Mouse (Mus musculus) liver, embryonic 13.5 days (tissue): ENCODE data around the gene Rpl21. TPM values are rescaled to one million over a fixed set of nuclear protein-coding genes. Genes with fewer than 3 reads are reported as not detected.
A peak's percentile ranks its signal among the peaks of the same experiment; 100 is the strongest.

ENCODE experiments used
- ATAC-seq: fragments of 200-750 bp; cut with Nextera tagmentation; 2 replicates; pipeline ENCODE4 v1.8.0; 2017; ENCODE audit warnings: low read depth, mild to moderate bottlenecking, moderate number of reproducible peaks, moderate library complexity
- DNase-seq: peaks from one replicate; pipeline ENCODE4 v3.0.0; 2022
- H3K27ac ChIP-seq: fragments of 300-500 bp; sonication (generic); 2 replicates; pipeline ENCODE4 v1.5.1; 2015; ENCODE audit warnings: moderate library complexity, mild to moderate bottlenecking, inconsistent platforms
- H3K27me3 ChIP-seq: fragments of 300-500 bp; sonication (generic); 2 replicates; pipeline ENCODE4 v1.6.1; 2015; ENCODE audit warnings: mild to moderate bottlenecking, inconsistent platforms
- H3K36me3 ChIP-seq: fragments of 300-500 bp; sonication (generic); 2 replicates; pipeline ENCODE4 v1.6.1; 2015; ENCODE audit warnings: mild to moderate bottlenecking, inconsistent platforms
- H3K4me1 ChIP-seq: fragments of 300-500 bp; sonication (generic); replicated peaks from 2 replicates; pipeline ENCODE4 v1.6.1; 2015; ENCODE audit warnings: inconsistent platforms
- H3K4me2 ChIP-seq: fragments of 300-500 bp; sonication (generic); 2 replicates; pipeline ENCODE4 v1.6.1; 2015; ENCODE audit warnings: inconsistent platforms, mild to moderate bottlenecking, moderate library complexity
- H3K4me3 ChIP-seq: fragments of 300-500 bp; sonication (generic); replicated peaks from 2 replicates; pipeline ENCODE4 v1.5.1; 2015; ENCODE audit warnings: mild to moderate bottlenecking, inconsistent platforms
- H3K9ac ChIP-seq: fragments of 300-500 bp; sonication (generic); 2 replicates; pipeline ENCODE4 v1.6.1; 2015; ENCODE audit warnings: mild to moderate bottlenecking, inconsistent platforms
- H3K9me3 ChIP-seq: fragments of 300-500 bp; sonication (generic); replicated peaks from 2 replicates; pipeline ENCODE4 v1.6.1; 2016; ENCODE audit warnings: inconsistent platforms
- WGBS: fragments of 180-500 bp; shearing (Covaris S2); methylation state at CpG from one replicate; pipeline ENCODE4 v1.1.7; 2015; ENCODE audit not compliant: insufficient replicate concordance; 5-methylcytosine and 5-hydroxymethylcytosine counted together
- polyA plus RNA-seq: library from polyadenylated mRNA; unstranded; fragments of >200 nt; fragmentation: Nextera tagmentation; extraction: Ambion mirVana; gene quantifications from 2 replicates; pipeline ENCODE4 v1.2.1, GENCODE M21; 2015

Gene Rpl21
- polyA plus RNA-seq, 1 experiment from 2014 or later: 460 TPM

- no peak overlapping the region for H3K27ac ChIP-seq
- DNase-seq (no peak), ATAC-seq (no peak)
- no peak overlapping the region for H3K4me2 ChIP-seq
- H3K9ac ChIP-seq: no peak overlapping the region
- H3K36me3 ChIP-seq: no peaks in the 10 kb centered on the region
- no peak overlapping the region for H3K4me3 ChIP-seq
- 72% methylated on average over 4 of the region's 4 CpGs for WGBS
- H3K9me3 ChIP-seq: no peaks in the 10 kb centered on the region
- peaks cover 42% of the 10 kb centered on the region for H3K27me3 ChIP-seq
- peaks cover 18% of the 10 kb centered on the region for H3K4me1 ChIP-seq
Observed at GRCm38 (mm10) chr5:146848936-146849582, 16.4 kb downstream of the Rpl21 start.

DNA sequence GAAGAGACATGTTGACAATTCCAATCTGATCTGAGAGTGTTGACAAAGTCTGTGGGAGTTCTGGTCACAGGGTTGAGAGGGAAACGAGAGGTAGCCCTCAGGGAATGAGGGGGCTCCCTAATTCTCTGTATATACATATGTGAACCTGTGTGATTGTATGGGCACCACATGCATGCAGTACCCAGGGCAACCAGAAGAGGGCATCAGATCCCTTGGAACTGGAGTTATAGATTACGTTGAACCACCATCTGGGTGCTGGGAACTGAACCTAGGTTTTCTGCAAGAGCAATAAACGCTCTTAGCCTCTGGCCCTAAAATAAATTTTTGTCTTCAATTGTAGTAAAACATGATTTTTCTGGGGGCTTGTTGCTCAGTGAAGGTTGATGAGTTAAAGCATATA lies 23.4 kb downstream of the Rpl21 start:
- no peak for ATAC-seq
- no peaks in the 10 kb centered on the region for H3K36me3 ChIP-seq
- H3K4me3 ChIP-seq: no peak overlapping the region
- H3K9me3 ChIP-seq: peaks cover 6% of the 10 kb centered on the region; the same call in 1 of the 2 replicates
- no peak overlapping the region for H3K4me2 ChIP-seq
- H3K27ac ChIP-seq: no peak overlapping the region
- peaks cover 7% of the 10 kb centered on the region for H3K4me1 ChIP-seq
- H3K27me3 ChIP-seq: peaks cover 9% of the 10 kb centered on the region
- 71% methylated on average over 3 of the region's 3 CpGs for WGBS
- H3K9ac ChIP-seq: no peak overlapping the region
- no peak for DNase-seq

DNA sequence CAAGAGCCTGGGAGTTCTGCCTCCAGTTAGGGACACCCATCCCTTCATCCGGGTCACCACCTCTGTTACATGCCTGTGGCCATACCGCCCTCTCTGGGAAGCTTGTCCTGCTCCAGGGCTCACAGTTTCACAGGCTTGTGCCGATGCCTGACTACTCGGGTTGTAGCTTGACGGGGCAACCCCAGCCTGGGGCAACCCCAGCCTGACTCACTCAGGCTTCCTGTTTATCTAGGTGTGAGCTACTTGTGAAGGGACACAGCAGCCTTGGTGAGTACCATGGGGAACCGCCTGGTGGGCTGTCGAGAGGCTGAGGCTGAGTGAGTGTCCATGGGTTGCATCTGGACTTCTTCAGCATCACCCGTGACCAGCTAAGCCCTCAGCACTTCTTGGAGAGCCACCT lies 24.9 kb downstream of the Rpl21 start:
- Histone ChIP-seq H3K4me3 (no peak overlapping the region), H3K36me3 (no peaks in the 10 kb centered on the region), H3K27ac (no peak overlapping the region), H3K9ac (no peak overlapping the region), H3K4me2 (no peak overlapping the region), H3K9me3 (peaks cover 6% of the 10 kb centered on the region; the same call in 1 of the 2 replicates), H3K4me1 (peaks cover 7% of the 10 kb centered on the region), H3K27me3 (0 out of 2 replicates have a peak, but pooled peaks cover 3% of the 10 kb centered on the region)
- DNase-seq (no peak), ATAC-seq (no peak)
- 57% methylated on average over 8 of the region's 8 CpGs for WGBS

- 78% methylated on average over 9 of the region's 9 CpGs for WGBS
- Histone ChIP-seq H3K9ac (no peak overlapping the region), H3K4me2 (no peak overlapping the region), H3K9me3 (peaks cover 6% of the 10 kb centered on the region; the same call in 1 of the 2 replicates), H3K4me3 (no peak overlapping the region), H3K27me3 (no peaks in the 10 kb centered on the region), H3K4me1 (peaks cover 7% of the 10 kb centered on the region), H3K36me3 (no peaks in the 10 kb centered on the region), H3K27ac (no peak overlapping the region)
- ATAC-seq (no peak), DNase-seq (no peak)
Observed at GRCm38 (mm10) chr5:146858772-146859171, 26.1 kb downstream of the Rpl21 start.

GRCm38 (mm10) chr5:146859246-146859645 lies 26.6 kb downstream of the Rpl21 start:
- Histone ChIP-seq H3K9me3 (peaks cover 6% of the 10 kb centered on the region; the same call in 1 of the 2 replicates), H3K4me3 (no peak overlapping the region), H3K9ac (no peak overlapping the region), H3K27me3 (no peaks in the 10 kb centered on the region), H3K4me2 (no peak overlapping the region), H3K27ac (no peak overlapping the region), H3K4me1 (peaks cover 7% of the 10 kb centered on the region), H3K36me3 (no peaks in the 10 kb centered on the region)
- no peak for DNase-seq
- WGBS: 73% methylated on average over 8 of the region's 8 CpGs
- no peak for ATAC-seq

- Histone ChIP-seq H3K27me3 (no peaks in the 10 kb centered on the region), H3K9me3 (peaks cover 6% of the 10 kb centered on the region; the same call in 1 of the 2 replicates), H3K4me2 (no peak overlapping the region), H3K36me3 (no peaks in the 10 kb centered on the region), H3K9ac (no peak overlapping the region), H3K4me1 (peaks cover 10% of the 10 kb centered on the region), H3K27ac (no peak overlapping the region), H3K4me3 (no peak overlapping the region)
- ATAC-seq: peak; percentile 33; the same call in 1 of the 2 replicates
- WGBS: 53% methylated on average over 18 of the region's 18 CpGs
- DNase-seq: no peak
Observed at GRCm38 (mm10) chr5:146860222-146860998, 27.7 kb downstream of the Rpl21 start.

DNA sequence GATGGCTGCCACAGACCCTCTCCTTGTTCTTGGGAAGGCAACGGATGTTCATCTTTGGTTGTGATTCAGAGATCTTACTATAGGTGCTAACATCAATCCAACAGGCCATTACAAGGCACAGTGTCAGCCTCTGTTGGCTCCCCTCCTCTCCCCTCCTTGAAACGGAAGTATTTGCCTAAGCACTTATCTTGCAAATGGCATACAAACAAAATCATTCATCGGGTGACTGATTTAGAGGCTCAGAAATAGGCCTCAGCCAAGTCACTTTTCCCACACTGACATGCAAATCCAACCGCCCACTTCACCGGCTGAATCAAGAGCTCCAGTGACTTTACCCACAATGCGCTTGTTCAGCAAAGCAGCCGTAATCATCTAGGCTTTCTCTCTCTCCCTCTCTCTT lies 28.9 kb downstream of the Rpl21 start:
- no peaks in the 10 kb centered on the region for H3K36me3 ChIP-seq
- no peak overlapping the region for H3K4me3 ChIP-seq
- H3K4me1 ChIP-seq: peaks cover 22% of the 10 kb centered on the region
- ATAC-seq (no peak), DNase-seq (no peak)
- H3K4me2 ChIP-seq: no peak overlapping the region
- no peaks in the 10 kb centered on the region for H3K9me3 ChIP-seq
- no peak overlapping the region for H3K27ac ChIP-seq
- no peaks in the 10 kb centered on the region for H3K27me3 ChIP-seq
- H3K9ac ChIP-seq: no peak overlapping the region
- WGBS: 54% methylated on average over 7 of the region's 7 CpGs

GRCm38 (mm10) chr5:146865511-146865910 lies 32.8 kb downstream of the Rpl21 start:
- Histone ChIP-seq H3K27me3 (no peaks in the 10 kb centered on the region), H3K4me2 (no peak overlapping the region), H3K9me3 (no peaks in the 10 kb centered on the region), H3K9ac (no peak overlapping the region), H3K4me3 (no peak overlapping the region), H3K27ac (peak overlapping the region; percentile 85), H3K36me3 (no peaks in the 10 kb centered on the region), H3K4me1 (peaks cover 39% of the 10 kb centered on the region)
- DNase-seq: no peak
- 52% methylated on average over 4 of the region's 4 CpGs for WGBS
- no peak for ATAC-seq

GRCm38 (mm10) chr5:146866277-146866676 lies 33.6 kb downstream of the Rpl21 start:
- H3K27ac ChIP-seq: peak overlapping the region; percentile 85
- peak; percentile 63 for DNase-seq
- H3K4me3 ChIP-seq: peak overlapping the region; percentile 21; the same call in 1 of the 2 replicates
- WGBS: 18% methylated on average over 2 of the region's 2 CpGs
- peak overlapping the region; percentile 58; the same call in 1 of the 2 replicates for H3K9ac ChIP-seq
- peak; percentile 72 for ATAC-seq
- peaks cover 37% of the 10 kb centered on the region for H3K4me1 ChIP-seq
- peak overlapping the region; percentile 65 for H3K4me2 ChIP-seq
- H3K36me3 ChIP-seq: no peaks in the 10 kb centered on the region
- H3K27me3 ChIP-seq: no peaks in the 10 kb centered on the region
- H3K9me3 ChIP-seq: no peaks in the 10 kb centered on the region

- Histone ChIP-seq H3K27ac (peak overlapping the region; percentile 85), H3K9ac (peak overlapping the region; percentile 58), H3K9me3 (no peaks in the 10 kb centered on the region), H3K4me2 (peak overlapping the region; percentile 65), H3K36me3 (no peaks in the 10 kb centered on the region), H3K4me3 (peak overlapping the region; percentile 21), H3K27me3 (0 out of 2 replicates have a peak, but pooled peaks cover 7% of the 10 kb centered on the region), H3K4me1 (peaks cover 37% of the 10 kb centered on the region)
- DNase-seq (peak; percentile 54), ATAC-seq (peak; percentile 86)
- WGBS: 3% methylated on average over 19 of the region's 19 CpGs
Observed at GRCm38 (mm10) chr5:146867246-146867945, 34.7 kb downstream of the Rpl21 start.

- Histone ChIP-seq H3K27ac (peak overlapping the region; percentile 85), H3K4me3 (peak overlapping the region; percentile 21), H3K27me3 (0 out of 2 replicates have a peak, but pooled peaks cover 7% of the 10 kb centered on the region), H3K9me3 (no peaks in the 10 kb centered on the region), H3K36me3 (no peaks in the 10 kb centered on the region), H3K4me1 (peaks cover 37% of the 10 kb centered on the region), H3K9ac (peak overlapping the region; percentile 58), H3K4me2 (peak overlapping the region; percentile 65)
- DNase-seq (no peak), ATAC-seq (no peak; the same call in 1 of the 2 replicates)
- 17% methylated on average over 4 of the region's 4 CpGs for WGBS
Observed at GRCm38 (mm10) chr5:146867946-146868314, 35.2 kb downstream of the Rpl21 start.
